Mouse (Mus musculus): ENCODE results near the gene Slc6a6.

GRCm38 (mm10) chr6:91668276-91668675, 15.6 kb upstream of the Slc6a6 start:
- TF ChIP-seq CTCF (IDR thresholded peaks at IDR 0.05; ENCODE audit: low read depth), result no peak
- no peak for TF ChIP-seq EP300 (IDR thresholded peaks at IDR 0.05; ENCODE audit: low read depth)
